Mouse (Mus musculus) lung, adult 10 weeks (tissue): ENCODE data around the gene Sar1b. TPM values are rescaled to one million over a fixed set of nuclear protein-coding genes. Genes with fewer than 3 reads are reported as not detected.

Experiments
- polyA plus RNA-seq: library from polyadenylated mRNA; stranded (reverse); fragments of 350-450 nt; fragmentation: Illumina TruSeq; extraction: RNeasy Lipid Tissue Mini Kit (QIAGEN cat#74804); gene quantifications from one replicate; pipeline ENCODE4 v1.2.3, GENCODE M21; 2014; ENCODE audit warnings: low read depth, low replicate concordance; ENCODE audit not compliant: insufficient read depth

The Sar1b gene
- 89.7 TPM for polyA plus RNA-seq

GRCm38 (mm10) chr11:51763213-51763907, at the start of gene Sar1b, which contains the start of gene Sec24a:
Sar1b (plus strand) TSS chr11:51763687.
Sec24a (minus strand) TSS chr11:51763634.

Other genes with a start within 250 kb of the Sar1b start
- 6.1 TPM for gene Phykpl, start 178.9 kb upstream of the Sar1b start, polyA plus RNA-seq
- gene Hnrnpab, start 156.8 kb upstream of the Sar1b start, polyA plus RNA-seq: 131 TPM
- 50.3 TPM for gene Nhp2, start 144.0 kb upstream of the Sar1b start, polyA plus RNA-seq
- 18.5 TPM for gene Rmnd5b, start 127.8 kb upstream of the Sar1b start, polyA plus RNA-seq
- 21.9 TPM for gene N4bp3, start 112.8 kb upstream of the Sar1b start, polyA plus RNA-seq
- gene D930048N14Rik, start 112.7 kb upstream of the Sar1b start, polyA plus RNA-seq: 2.3 TPM
- gene 0610009B22Rik, start 74.8 kb upstream of the Sar1b start, polyA plus RNA-seq: 26.3 TPM
- 3.5 TPM for gene Sec24a, start 53 bp upstream of the Sar1b start, polyA plus RNA-seq
- gene Jade2, start 94.0 kb downstream of the Sar1b start, polyA plus RNA-seq: 10.7 TPM
- 32.4 TPM for gene Cdkn2aipnl, start 204.0 kb downstream of the Sar1b start, polyA plus RNA-seq
- 157 TPM for gene Ube2b, start 237.1 kb downstream of the Sar1b start, polyA plus RNA-seq
- 2.6 TPM for gene Cdkl3, start 240.5 kb downstream of the Sar1b start, polyA plus RNA-seq